Mouse (Mus musculus) effector memory CD4-positive, alpha-beta T cell, adult 7 months (primary cell): ENCODE results near the gene Hrh3. TPM values are rescaled to one million over a fixed set of nuclear protein-coding genes. Genes with fewer than 3 reads are reported as not detected.

Source experiments
- polyA plus RNA-seq: library from polyadenylated mRNA; unstranded; fragments of 100-300 nt; shearing (Covaris generic); gene quantifications from one replicate; pipeline ENCODE4 v1.2.1, GENCODE M21; 2017

Hrh3 gene
- polyA plus RNA-seq: not detected

GRCm38 (mm10) chr2:180103978-180104658, at the start of gene Hrh3:
Gene Hrh3, minus strand, starts transcription at chr2:180104488.

DNA sequence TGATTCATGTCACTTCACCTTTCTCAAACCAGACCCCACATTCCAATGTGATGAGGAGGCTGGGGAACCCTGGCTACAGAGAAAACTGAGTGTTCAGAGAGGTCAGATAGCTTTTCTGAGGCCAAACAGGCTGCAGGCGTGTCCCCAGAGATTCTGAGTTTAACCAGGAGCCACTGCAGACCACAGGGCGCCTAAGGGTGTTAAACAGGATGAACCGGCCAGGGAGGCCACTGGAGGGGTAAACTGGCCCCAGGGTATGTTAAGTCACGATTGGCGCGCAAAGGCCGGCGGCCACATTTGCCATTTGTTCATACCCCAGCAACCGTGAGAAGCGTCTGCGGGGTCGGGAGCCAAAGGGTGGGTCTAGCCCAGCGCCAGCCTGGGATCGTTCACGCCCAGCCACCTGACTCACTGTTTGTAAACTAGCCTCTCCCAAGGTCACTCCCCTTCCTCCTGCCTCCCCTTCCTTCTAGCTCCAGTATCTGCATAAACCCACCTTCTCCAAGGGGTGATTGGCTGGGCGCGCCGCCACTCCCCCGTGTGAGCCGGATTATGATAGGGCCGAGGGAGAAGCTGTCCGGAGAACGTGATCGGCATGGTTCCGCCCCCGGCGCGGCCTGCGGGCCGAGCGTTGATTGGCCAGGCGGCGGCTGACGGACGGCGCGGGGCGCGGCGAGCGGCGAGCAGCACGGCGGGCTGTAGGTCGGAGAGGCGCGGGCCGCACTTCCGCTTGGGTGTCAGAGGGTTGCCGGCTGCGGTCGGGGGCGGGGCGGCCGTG, 14.6 kb upstream of the Hrh3 start, which contains the start of gene Osbpl2:
Gene Osbpl2 (plus strand): TSS at position 646 of the 778 bp plus-strand sequence.

GRCm38 (mm10) chr2:180070481-180071453, 33.5 kb downstream of the Hrh3 start, which contains the start of gene Mtg2:
Gene Mtg2, plus strand, starts transcription at chr2:180070588.

Other genes starting within 250 kb of the Hrh3 start
- gene Taf4, start 127.8 kb downstream of the Hrh3 start, polyA plus RNA-seq: 16.8 TPM
- 5.2 TPM for gene Lsm14b, start 79.5 kb downstream of the Hrh3 start, polyA plus RNA-seq
- 355 TPM for gene Psma7, start 62.1 kb downstream of the Hrh3 start, polyA plus RNA-seq
- 4.0 TPM for gene Ss18l1, start 62.0 kb downstream of the Hrh3 start, polyA plus RNA-seq
- gene Mtg2, start 33.9 kb downstream of the Hrh3 start, polyA plus RNA-seq: 38.8 TPM
- gene Osbpl2, start 14.8 kb upstream of the Hrh3 start, polyA plus RNA-seq: 35.2 TPM
- 163 TPM for gene Adrm1, start 67.0 kb upstream of the Hrh3 start, polyA plus RNA-seq
- gene Lama5, start 121.4 kb upstream of the Hrh3 start, polyA plus RNA-seq: not detected
- 785 TPM for gene Rps21, start 152.9 kb upstream of the Hrh3 start, polyA plus RNA-seq
- 75.3 TPM for gene Cables2, start 169.0 kb upstream of the Hrh3 start, polyA plus RNA-seq
- not detected for gene Rbbp8nl, start 185.4 kb upstream of the Hrh3 start, polyA plus RNA-seq
- gene Gata5, start 230.2 kb upstream of the Hrh3 start, polyA plus RNA-seq: not detected